Mouse (Mus musculus): Measurements from ENCODE around the gene Carm1.

Carm1 gene

GRCm38 (mm10) chr9:21614864-21615616 is 68.3 kb downstream of the Carm1 start:
- in situ Hi-C loops (cut with MboI, MseI): no loop called here

- in situ Hi-C loops (cut with MboI, MseI): no loop called here
Measured at GRCm38 (mm10) chr9:21615617-21616231, 69.0 kb downstream of the Carm1 start, which contains the start of gene Smarca4. Smarca4 (plus strand) TSS chr9:21616169.

GRCm38 (mm10) chr9:21616232-21616781 is 69.6 kb downstream of the Carm1 start:
- in situ Hi-C loops (cut with MboI, MseI): no loop called here

- in situ Hi-C loops (cut with MboI, MseI): no loop called here
Measured at GRCm38 (mm10) chr9:21617066-21617465, 70.4 kb downstream of the Carm1 start.

- in situ Hi-C loops (cut with MboI, MseI): no loop called here
Measured at GRCm38 (mm10) chr9:21620229-21620628, 73.5 kb downstream of the Carm1 start.

GRCm38 (mm10) chr9:21622676-21623075 is 76.0 kb downstream of the Carm1 start:
- in situ Hi-C loops (cut with MboI, MseI): no loop called here

GRCm38 (mm10) chr9:21625342-21626339 is 78.9 kb downstream of the Carm1 start:
- in situ Hi-C loops (cut with MboI, MseI): no loop called here

GRCm38 (mm10) chr9:21626571-21626970 is 79.9 kb downstream of the Carm1 start:
- in situ Hi-C loops (cut with MboI, MseI): no loop called here

- in situ Hi-C loops (cut with MboI, MseI): no loop called here
Measured at GRCm38 (mm10) chr9:21627145-21627795, 80.6 kb downstream of the Carm1 start.

GRCm38 (mm10) chr9:21630673-21631072 is 84.0 kb downstream of the Carm1 start:
- in situ Hi-C loops (cut with MboI, MseI): no loop called here

GRCm38 (mm10) chr9:21633106-21633505 is 86.4 kb downstream of the Carm1 start:
- in situ Hi-C loops (cut with MboI, MseI): no loop called here

- in situ Hi-C loops (cut with MboI, MseI): no loop called here
Measured at GRCm38 (mm10) chr9:21635639-21636038, 88.9 kb downstream of the Carm1 start.

- in situ Hi-C loops (cut with MboI, MseI): no loop called here
Measured at GRCm38 (mm10) chr9:21639031-21639430, 92.3 kb downstream of the Carm1 start.
